Mouse (Mus musculus) left cerebral cortex, postnatal 14 days (tissue): Measurements from ENCODE around the gene Adcyap1r1. TPM values are rescaled to one million over a fixed set of nuclear protein-coding genes. Genes with fewer than 3 reads are reported as not detected.

Experiments used
- DNase-seq, 2 experiments: peaks; one replicate each; pipeline ENCODE4 v3.0.0; 2021 to 2022; ENCODE audit warnings: low spot score in 2 of 2, mixed read lengths in 1 of 2
- intact Hi-C: fragments of 180-260 bp; cut with DNase I; formaldehyde crosslinking; loops from one replicate; pipeline ENCODE4 v1.15.1; 2025
- total RNA-seq, 2 experiments: library from RNA; stranded (reverse); gene quantifications; 2 replicates each; pipeline ENCODE4 v1.2.3; 2021

Adcyap1r1 gene
- total RNA-seq, 2 experiments from 2014 or later, result 113 to 126 TPM

DNA sequence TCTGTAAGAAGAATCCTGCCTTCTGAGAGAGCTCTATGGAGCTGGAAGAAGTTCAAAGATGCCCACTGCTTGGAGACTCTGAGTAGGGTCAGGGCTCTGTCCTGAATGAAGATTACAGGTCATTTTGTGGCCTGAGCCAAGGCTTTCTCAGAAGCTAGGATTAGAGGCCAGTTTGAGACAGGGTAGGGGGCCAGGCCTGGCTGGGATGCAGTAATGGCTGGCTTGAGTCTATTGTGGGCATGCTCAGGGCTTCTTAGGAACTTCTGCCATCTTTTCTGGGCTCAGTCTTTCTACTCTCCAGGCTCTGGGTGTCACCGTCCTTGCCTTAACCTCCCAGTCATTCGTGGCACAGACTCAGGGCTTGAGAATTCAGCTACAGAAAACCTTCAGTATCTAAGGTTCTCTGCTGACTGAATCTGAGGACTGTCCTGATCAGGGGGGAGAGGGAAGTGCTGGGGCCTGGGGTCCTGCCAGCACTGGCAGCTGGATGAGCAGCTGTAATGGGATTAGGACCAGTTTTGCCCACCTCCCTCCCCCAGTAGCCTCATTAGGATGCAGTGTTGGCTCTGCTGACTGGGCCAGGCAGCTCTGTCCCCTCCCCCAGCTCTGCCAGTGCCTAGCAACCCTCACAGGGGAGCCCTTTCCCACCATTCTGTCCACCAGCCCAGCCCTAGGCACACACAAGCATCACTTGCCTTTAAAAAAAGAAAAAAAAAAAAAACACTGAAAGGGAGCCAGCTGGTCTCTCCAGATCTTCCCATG lies 7.7 kb upstream of the Adcyap1r1 start:
- DNase-seq, result peak; percentile 61 to 77
- intact Hi-C loops, result loop anchor here (5.0 kb wide), 1 partner anchor 37 kb away; no protein-coding TSS in a partner anchor

DNA sequence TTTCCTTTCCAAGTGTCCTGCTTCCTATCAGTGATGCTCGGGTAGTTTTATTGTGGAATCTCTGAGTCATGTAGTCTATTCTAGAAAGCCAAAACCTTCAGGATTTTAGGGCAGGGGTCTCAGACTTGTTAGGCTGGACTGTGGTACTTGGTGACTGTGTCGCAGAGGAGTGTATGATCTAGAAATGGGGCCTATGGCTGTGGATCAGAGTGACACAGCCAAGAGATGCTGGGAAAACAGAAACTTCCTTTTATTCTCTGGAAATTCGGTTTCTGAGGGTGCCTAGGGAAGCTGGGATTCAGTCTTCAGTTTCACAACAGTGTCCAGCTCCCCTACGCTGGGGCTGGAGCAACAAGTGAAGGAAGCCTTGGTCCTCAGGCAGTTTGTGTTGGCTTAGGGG lies 7.1 kb upstream of the Adcyap1r1 start:
- intact Hi-C loops, result loop anchor here (5.0 kb wide), 1 partner anchor 37 kb away; no protein-coding TSS in a partner anchor
- DNase-seq, result no peak

DNA sequence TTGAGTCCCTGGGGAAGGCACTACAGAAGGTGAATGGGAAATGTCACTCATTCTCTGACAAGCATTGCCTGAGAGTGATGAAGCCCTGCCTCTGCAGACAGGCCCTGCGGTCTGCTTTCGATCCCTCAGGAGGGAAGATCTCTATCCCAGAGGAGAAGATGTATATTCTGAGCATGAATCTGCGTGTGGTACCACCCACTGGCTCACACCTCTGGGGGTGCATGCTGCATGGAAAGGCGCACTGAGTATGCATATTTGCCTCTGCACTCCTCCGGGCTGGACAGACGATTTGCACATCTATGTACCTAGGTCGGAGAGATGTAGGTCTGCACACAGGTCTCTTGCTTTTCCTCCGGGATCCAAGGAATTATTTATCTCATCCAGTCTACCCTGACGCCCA lies 3.6 kb upstream of the Adcyap1r1 start:
- DNase-seq, result no peak
- intact Hi-C loops, result no loop called here

DNA sequence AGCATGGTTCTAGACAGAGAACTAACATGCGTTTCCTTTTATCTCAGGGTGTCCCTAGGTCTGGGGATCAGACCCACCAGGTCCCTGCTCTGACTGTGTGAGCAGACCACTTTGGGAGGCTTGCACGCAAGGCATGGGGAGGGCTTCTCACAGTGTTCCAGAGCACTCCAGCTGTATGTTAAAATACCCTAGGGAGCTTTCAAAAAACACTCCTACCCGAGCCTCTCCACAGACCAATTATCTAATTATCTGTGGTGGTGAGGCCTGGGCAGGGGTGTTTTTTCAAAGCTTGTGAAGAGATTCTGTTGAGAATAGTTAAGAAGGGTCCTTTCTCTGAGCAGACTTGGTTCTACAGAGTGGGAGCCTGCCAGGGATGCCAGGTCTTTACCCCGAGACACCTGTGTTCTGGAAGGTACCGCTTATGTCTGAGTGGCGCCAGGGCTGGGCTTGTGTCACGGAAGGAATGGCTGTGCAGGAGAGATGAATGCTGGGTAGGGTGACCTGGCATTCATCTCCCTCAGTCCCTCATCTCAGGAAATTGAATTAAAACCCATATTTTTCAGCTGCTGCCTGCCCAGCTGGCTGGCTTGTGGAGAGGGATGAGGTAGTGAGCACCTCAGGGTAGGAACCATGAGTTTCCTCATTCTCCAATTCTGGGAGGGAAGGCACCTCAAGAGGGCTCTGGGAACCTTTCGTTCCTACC lies 2.7 kb upstream of the Adcyap1r1 start:
- DNase-seq, result no peak
- intact Hi-C loops, result no loop called here

DNA sequence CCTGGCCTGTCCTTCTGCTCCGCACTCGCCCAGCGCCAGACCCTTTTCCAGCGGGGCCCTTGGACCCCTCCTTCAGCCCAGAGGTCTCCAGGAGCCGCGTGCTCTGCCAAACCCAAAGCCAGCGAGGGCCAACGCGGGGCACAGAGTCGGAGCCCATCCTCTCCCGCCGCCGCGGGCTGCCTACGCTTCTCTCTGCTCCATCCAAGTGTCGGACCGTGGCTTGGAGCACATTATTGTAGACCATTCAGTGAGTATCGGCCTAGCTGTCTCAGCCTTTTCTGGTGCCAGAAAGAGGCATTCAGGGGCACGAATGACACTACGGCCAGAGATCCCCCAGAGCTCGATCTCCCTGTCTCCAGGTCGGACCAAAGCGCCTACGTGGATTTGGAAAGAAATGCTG lies 603 bp downstream of the Adcyap1r1 start:
- DNase-seq, result no peak
- intact Hi-C loops, result loop anchor here (2.0 kb wide), 1 partner anchor 56 kb away; no protein-coding TSS in a partner anchor

DNA sequence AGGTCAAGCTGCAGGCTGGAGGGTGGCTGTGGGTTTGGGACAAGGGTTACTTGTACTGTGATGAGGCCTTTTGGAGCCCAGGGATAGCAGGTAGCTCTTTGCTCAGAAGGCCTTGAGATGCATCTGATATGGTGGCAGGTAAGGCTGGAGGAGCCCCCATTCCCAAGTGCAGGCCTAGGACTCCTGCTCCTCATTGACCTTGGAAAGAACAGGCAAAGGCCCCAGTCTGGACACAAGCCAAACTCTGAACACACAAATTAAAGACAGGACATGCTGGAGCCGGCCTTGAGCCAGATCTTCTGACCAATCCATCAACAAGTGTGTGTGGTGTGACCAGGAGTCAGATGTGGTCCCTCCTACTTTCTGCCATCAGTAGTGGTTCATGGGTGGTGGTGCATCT lies 1.8 kb downstream of the Adcyap1r1 start:
- peak in 1 of 2 experiments; percentile 46 for DNase-seq
- intact Hi-C loops, result loop anchor here (2.0 kb wide), 1 partner anchor 57 kb away; no protein-coding TSS in a partner anchor

DNA sequence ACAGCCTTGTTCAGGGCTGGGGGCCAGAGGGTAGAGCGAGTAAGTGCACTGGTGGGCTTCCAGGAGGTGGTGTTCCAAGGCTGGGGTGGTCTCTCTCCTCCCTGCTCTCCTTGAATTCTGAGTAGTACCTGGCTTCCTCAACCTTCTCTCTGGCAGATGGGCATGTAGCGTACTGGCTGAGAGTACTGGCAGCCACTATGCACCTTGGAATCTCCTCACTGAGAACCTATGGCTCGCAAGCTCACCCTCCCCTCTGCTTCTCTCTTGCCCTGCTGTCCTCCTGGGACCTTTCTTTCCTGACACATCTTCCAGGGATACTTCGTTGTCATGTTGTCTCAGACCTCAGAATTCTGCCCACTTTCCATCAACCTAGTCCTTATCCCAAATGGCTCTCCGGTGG lies 3.9 kb downstream of the Adcyap1r1 start:
- DNase-seq, result no peak
- intact Hi-C loops, result loop anchor here (5.0 kb wide), 1 partner anchor 52 kb away; no protein-coding TSS in a partner anchor

DNA sequence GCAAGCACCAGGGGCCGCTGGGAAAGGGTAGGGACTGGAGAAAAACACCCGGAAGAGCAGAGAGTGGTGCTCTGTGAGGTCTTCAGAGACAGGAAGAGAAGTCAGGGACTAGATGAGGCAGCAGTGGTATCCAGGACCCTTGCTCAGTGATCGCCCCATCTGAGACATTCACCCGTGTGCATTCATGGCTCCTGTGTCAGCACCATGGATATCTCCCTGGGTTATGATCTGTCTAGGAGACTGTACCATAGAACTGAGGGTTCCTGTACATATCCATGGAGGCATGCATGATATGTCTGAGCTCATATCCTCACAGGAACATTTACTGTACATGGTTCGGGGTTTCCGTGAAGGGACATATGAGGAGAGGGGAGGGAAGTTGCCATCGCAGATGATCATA lies 5.9 kb downstream of the Adcyap1r1 start:
- intact Hi-C loops, result loop anchor here (5.0 kb wide), 1 partner anchor 50 kb away; no protein-coding TSS in a partner anchor
- DNase-seq, result no peak

DNA sequence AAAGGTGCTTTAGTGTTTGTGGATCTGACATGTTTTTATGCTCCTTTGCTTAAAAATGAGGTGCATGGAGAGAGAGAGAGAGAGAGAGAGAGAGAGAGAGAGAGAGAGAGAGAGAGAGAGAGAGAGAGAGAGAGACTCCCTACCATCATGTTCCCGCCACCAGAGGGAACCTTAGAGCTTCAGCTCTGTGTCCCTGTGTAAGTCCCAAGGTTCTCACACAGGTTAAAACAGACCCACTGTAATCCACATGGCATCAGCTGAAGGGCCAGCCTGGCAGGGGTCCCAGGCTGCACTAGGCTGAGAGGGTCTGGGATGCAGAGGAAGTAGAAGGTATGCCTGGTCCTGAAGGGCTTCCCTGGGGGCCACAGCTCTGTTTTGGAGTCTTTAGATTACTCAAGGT lies 6.4 kb downstream of the Adcyap1r1 start:
- peak; percentile 45 to 61 for DNase-seq
- intact Hi-C loops, result loop anchor here (5.0 kb wide), 1 partner anchor 49 kb away; no protein-coding TSS in a partner anchor

DNA sequence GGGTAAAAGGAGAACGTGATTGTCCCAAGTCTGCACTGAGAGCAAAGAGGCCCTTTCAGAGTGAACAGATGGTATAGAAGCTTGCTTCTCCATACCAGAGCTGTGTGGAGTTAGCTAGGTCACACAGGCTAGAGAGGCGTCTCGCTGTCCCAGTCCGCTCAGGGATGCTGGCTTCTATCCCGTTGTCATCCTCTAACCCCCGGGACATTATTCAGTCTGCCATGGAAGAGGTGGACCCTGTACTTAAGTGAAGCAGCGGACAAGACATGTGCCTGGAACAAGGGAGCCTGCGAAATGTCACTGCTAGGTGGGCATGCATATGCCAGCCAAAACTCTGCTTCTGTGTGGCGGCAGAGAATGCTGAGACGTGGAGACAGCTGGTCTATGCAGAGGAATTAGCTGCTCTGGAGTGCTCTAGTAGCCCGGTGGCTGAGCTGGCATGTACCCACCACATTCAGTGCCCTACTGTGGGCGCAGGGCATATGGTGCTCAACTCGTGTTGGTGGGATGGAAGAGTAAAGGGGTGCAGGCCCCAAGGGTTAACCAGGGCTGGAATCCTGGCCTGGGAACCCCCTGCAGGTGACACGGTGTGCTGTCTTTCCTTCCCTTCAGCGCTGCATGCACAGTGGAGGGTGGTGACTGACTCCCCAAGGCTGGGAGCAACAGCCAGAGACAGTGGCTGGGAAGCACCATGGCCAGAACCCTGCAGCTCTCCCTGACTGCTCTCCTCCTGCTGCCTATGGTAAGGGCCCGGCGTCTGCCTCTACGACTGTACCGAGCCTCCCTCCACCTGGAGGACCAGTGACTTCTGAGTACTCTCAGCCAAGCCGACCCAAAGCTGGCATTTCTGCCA lies 8.0 kb downstream of the Adcyap1r1 start:
- DNase-seq, result no peak
- intact Hi-C loops, result loop anchor here (5.0 kb wide), 2 partner anchors 38 to 48 kb away; no protein-coding TSS in a partner anchor

DNA sequence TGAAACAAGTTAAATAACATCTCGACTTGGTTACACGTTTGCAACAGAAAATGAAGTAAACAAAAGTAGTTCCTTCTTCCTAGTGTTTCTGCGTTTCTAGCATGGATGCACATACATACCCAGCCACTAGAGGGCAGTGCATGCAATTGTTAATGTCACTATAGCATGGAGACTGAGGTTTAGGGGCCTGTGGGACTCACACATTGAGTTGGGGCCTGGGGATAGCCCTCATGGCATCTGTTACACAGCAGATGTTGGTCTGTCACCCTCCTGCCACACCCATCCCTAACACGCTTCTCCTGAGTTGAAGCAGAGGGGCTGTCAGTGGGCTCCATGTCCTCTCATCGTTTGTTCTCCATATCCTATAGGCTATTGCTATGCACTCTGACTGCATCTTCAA lies 9.4 kb downstream of the Adcyap1r1 start:
- peak in 1 of 2 experiments; percentile 47 for DNase-seq
- intact Hi-C loops, result loop anchor here (5.0 kb wide), 1 partner anchor 36 kb away; no protein-coding TSS in a partner anchor

DNA sequence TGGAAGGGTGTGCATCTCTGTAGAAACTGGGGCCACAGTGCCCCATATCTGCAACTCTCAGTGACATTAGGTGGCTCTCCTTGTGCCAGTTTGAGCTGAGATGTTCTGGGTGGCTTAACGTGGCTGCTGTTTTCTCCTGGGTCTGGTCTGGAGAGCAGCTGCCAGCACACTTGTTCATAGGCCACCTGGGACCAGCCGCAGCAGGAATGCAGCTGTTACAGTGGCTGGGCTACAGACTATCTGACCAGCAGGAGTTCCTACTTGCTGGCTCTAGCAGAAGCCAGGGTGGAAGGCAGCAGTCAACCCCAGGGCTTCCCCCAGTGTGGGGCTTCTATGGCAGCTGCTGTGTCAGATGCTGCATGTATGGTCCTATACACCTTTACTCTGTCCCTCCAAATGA lies 9.9 kb downstream of the Adcyap1r1 start:
- DNase-seq, result no peak
- intact Hi-C loops, result loop anchor here (5.0 kb wide), 1 partner anchor 36 kb away; no protein-coding TSS in a partner anchor

DNA sequence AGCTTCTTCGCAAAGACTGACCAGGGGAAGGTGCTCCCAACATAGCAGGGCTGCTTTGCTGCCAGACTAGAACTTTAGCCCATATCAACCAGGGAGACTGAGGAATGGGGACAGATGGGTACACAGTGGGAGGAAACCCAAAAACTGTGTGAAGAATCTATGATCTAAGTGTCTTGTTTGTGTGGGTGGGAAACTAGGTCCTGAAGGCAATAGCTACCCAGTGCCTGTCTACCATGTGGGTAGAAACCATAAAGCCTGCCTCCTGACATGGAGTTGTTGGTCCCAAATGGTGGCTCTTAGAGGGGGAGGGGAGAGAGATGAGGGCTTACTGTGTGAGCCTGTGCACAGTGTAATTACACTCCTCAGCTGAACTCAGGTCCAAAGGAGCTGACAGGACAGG lies 10.6 kb downstream of the Adcyap1r1 start:
- DNase-seq, result peak in 1 of 2 experiments; percentile 36
- intact Hi-C loops, result loop anchor here (5.0 kb wide), 1 partner anchor 35 kb away; no protein-coding TSS in a partner anchor

DNA sequence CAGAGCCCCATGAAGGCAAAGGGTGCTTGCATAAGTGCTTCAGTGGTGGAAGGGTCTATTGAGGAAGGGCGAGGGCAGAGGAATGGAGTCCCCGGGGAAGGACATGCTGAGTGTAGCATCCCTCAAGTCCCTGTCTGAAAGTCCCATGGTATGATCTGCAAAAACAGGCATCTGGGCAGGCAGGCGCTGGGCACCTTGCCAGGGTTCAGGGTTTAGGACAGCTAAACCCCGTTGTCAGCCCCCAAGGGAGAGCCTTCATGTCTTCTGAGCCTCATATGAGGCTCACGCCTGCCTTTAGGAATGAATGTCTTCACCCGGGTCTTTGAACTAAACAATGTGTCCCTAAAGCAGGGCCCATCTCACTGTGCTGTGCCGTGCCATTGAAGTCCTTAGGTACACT lies 12.2 kb downstream of the Adcyap1r1 start:
- DNase-seq, result no peak
- intact Hi-C loops, result loop anchor here (5.0 kb wide), 1 partner anchor 33 kb away; no protein-coding TSS in a partner anchor

DNA sequence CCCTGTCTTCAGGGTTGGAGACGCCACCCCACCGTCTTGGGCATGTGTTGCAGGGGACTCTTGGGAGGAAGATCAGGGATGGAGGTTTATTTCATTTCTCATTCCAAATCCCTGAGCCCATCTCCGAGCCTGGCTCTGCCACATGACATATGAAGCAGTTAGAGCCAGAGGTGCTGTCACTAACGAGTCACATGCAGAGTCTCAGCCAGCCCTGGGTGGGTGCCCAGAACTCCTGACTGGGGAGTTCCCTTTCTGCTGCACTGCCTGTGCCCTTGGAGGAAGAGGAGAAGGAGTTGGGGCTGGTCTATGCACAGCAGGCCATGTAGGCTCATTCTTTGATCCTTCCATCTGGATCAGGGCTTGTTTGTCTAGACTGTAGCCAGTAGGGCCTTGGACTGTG lies 13.5 kb downstream of the Adcyap1r1 start:
- intact Hi-C loops, result no loop called here
- peak in 1 of 2 experiments; percentile 52 for DNase-seq

DNA sequence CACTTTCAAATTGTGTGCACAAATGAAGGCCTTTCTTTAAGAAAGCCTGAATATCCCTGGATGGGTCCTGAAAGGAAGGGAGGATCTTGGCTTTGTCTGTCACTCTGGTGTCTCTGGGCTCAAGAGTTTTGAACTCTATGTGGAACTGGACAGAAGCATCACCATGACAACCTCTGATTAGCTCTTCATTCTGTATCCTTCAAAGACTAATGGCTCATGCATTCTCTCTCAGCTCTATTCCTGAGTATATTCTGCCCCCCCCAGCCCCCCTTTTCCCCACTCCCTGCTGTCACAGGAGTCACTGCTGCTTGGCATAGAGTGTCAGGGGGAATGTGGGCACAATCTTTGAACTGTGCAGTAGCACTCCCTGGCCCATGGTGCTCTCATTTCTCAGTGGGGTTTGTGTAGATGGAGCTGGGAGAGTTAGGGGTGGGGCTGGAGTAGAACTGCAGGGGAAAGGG lies 14.6 kb downstream of the Adcyap1r1 start:
- no peak for DNase-seq
- intact Hi-C loops, result no loop called here

DNA sequence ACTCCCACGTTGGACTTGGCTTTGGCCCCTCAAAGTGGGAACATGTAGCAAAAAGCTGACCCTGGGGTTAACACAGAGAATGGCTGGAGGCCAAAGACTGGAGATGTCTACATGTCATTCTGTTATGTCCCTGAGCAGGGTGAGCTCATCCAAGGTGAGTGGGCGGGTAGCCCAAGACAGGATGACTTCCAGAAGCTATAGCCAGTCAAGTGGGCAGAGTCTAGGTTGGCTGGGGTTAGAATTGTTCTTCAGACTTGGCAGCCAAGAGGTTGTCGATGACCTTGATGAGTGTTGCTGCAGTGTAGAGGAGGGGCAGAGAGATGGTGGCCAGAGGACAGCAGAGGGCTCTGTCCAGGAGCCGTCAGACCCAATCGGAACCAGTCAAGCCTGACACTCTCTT lies 18.9 kb downstream of the Adcyap1r1 start:
- DNase-seq, result no peak
- intact Hi-C loops, result no loop called here

DNA sequence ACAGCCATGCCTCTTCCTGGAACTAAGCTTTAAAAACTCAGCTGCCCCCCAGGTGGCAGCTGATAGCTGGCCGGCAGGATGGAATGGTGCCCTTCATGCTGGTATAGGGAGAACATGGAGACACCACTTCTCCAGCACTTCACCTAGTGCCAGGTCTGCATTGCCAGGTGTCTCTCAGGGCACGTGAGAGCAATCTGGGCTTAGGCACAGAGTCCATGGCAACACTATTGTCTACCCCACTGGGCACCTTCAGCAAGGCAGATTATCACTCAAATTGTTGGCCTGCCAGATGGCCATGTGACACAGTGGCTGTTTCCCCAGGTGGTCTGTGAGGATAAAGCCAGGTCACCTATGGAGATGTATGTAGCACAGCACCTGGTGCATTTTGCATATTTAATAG lies 20.6 kb downstream of the Adcyap1r1 start:
- intact Hi-C loops, result no loop called here
- DNase-seq, result no peak

DNA sequence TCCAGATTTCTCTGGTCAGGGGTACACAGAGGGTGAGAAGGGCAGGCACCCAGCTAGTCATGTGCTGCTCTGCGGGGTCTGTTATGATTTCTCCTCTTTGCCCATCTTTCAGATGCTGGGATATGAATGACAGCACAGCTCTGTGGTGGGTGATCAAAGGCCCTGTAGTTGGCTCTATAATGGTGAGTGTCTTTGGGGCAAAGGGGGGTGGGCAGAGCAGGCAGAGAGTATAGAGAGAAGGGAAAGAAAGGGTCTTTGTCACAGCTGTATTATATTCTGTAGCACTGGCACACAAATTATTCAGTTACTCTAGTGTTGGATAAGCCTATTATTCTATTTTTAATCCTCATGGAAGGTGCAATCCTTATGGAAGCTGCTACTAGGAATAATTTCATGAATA lies 29.2 kb downstream of the Adcyap1r1 start:
- intact Hi-C loops, result no loop called here
- no peak for DNase-seq
